Mouse (Mus musculus) embryonic facial prominence, embryonic 15.5 days (tissue): ENCODE data around the gene Pgls. TPM values are rescaled to one million over a fixed set of nuclear protein-coding genes. Genes with fewer than 3 reads are reported as not detected.

ENCODE experiments used
- ATAC-seq: fragments of 200-750 bp; cut with Nextera tagmentation; 2 replicates; pipeline ENCODE4 v1.8.0; 2017; ENCODE audit warnings: low read depth, moderate TSS enrichment; ENCODE audit not compliant: insufficient number of reproducible peaks, low FRiP score, low TSS enrichment
- H3K27ac ChIP-seq: fragments of 300-500 bp; sonication (generic); replicated peaks from 2 replicates; pipeline ENCODE4 v1.5.1; 2015; ENCODE audit warnings: mild to moderate bottlenecking, inconsistent platforms
- H3K27me3 ChIP-seq: fragments of 300-500 bp; sonication (generic); 2 replicates; pipeline ENCODE4 v1.6.1; 2015; ENCODE audit warnings: inconsistent platforms
- H3K36me3 ChIP-seq: fragments of 300-500 bp; sonication (generic); 2 replicates; pipeline ENCODE4 v1.6.1; 2015; ENCODE audit warnings: mild to moderate bottlenecking, inconsistent platforms
- H3K4me1 ChIP-seq: fragments of 300-500 bp; sonication (generic); 2 replicates; pipeline ENCODE4 v1.6.1; 2015; ENCODE audit warnings: inconsistent platforms
- H3K4me2 ChIP-seq: fragments of 300-500 bp; sonication (generic); replicated peaks from 2 replicates; pipeline ENCODE4 v1.6.1; 2015; ENCODE audit warnings: mild to moderate bottlenecking, inconsistent platforms
- H3K4me3 ChIP-seq: fragments of 300-500 bp; sonication (generic); replicated peaks from 2 replicates; pipeline ENCODE4 v1.5.1; 2015; ENCODE audit warnings: mild to moderate bottlenecking, inconsistent platforms
- H3K9ac ChIP-seq: fragments of 300-500 bp; sonication (generic); 2 replicates; pipeline ENCODE4 v1.6.1; 2015; ENCODE audit warnings: inconsistent platforms
- H3K9me3 ChIP-seq: fragments of 300-500 bp; sonication (generic); replicated peaks from 2 replicates; pipeline ENCODE4 v1.6.1; 2016; ENCODE audit warnings: inconsistent platforms
- WGBS: fragments of 180-500 bp; shearing (Covaris S2); methylation state at CpG from one replicate; pipeline ENCODE4 v1.1.7; 2015; 5-methylcytosine and 5-hydroxymethylcytosine counted together
- polyA plus RNA-seq: library from polyadenylated mRNA; unstranded; fragments of >200 nt; fragmentation: Nextera tagmentation; extraction: Ambion mirVana; gene quantifications from 2 replicates; pipeline ENCODE4 v1.2.1, GENCODE M21; 2015

Pgls gene
- polyA plus RNA-seq, 1 experiment from 2014 or later, result 229 TPM

DNA sequence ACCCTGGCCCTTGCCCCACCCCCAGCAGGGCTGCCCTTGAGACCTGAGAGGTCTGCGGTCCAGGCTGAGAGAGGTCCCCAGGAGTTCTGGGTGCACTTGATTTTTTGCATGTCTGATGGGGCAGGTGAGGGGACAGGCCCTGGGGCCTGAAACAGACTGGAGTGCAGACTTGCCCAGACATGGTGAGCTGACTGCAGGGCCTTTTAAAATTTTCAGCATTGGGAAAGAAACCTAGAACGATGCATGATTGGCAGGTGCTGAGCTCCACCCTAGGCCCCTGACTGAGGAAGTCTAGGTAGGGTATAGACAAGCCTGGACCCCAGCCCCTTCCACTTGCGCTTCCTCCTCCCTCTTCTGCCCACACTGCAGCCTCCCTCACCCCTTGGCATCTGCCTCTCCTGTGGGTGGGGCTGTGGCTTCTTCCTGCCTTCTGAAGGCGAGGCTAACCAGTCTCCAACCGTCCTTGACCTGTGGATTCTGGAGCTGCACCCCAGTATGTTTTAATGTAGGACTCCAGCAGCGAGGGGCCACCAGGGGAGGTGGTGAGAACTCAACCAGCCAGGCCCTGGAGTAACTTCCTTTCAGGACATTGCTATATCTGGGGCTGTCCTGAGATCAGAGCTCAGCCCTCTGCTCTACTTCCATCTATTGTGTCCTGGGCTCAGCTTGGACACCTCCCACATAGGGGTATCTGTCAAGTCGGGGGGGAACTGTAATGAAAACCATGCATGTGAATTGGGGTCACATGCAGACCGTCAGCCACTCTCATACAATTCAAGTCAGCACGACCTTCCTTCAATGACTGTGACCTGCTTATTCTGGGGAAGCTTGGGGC, 35.5 kb downstream of the Pgls start:
- ATAC-seq, result no peak
- H3K27ac ChIP-seq, result peak overlapping the region; percentile 86
- 37% methylated on average over 9 of the region's 9 CpGs for whole genome bisulfite sequencing
- no peak overlapping the region for H3K4me2 ChIP-seq
- H3K36me3 ChIP-seq, result peaks cover 40% of the 10 kb centered on the region
- H3K9me3 ChIP-seq, result peaks cover 7% of the 10 kb centered on the region
- peaks cover 34% of the 10 kb centered on the region for H3K4me1 ChIP-seq
- peaks cover 7% of the 10 kb centered on the region for H3K27me3 ChIP-seq
- H3K4me3 ChIP-seq, result no peak overlapping the region
- no peak overlapping the region for H3K9ac ChIP-seq

GRCm38 (mm10) chr8:71628396-71629095, 36.6 kb downstream of the Pgls start:
- peak overlapping the region; percentile 54 for H3K9ac ChIP-seq
- H3K27me3 ChIP-seq, result peaks cover 7% of the 10 kb centered on the region
- peak overlapping the region; percentile 86 for H3K27ac ChIP-seq
- no peaks in the 10 kb centered on the region for H3K9me3 ChIP-seq
- 4% methylated on average over 16 of the region's 16 CpGs for WGBS
- no peak for ATAC-seq
- peaks cover 34% of the 10 kb centered on the region for H3K4me1 ChIP-seq
- peak overlapping the region; percentile 58 for H3K4me3 ChIP-seq
- peak overlapping the region; percentile 99 for H3K4me2 ChIP-seq
- H3K36me3 ChIP-seq, result peaks cover 29% of the 10 kb centered on the region

DNA sequence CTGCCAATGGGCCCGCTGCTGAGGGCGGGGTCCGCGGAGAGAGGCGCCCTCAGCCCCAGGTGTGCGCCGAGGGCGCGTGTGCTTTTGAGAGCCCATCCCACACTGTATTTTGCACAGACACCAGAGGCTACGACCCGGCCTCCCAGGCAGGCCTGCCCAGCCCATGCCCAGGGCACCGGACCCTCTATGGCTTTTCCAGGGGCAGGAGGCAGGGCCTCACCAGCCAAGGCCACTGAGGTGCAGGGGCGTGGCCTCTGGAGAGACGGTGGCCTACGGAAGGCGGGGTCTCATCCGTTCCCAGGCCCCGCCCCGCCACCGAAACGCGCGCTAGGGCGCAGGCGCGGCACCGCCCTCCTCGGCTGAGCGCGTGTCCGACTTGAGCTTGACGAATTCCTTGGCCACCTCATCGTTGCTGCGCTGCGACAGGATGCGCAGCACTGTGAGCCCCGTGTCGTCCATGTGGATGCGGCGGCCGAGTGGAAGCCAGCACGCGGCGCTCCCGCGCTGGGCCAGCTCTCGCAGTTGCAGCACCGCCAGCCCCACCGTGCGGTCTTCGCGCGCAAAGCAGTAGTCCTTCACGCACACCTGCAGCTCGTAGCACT, 37.2 kb downstream of the Pgls start:
- H3K27me3 ChIP-seq, result peaks cover 14% of the 10 kb centered on the region
- peak overlapping the region; percentile 54 for H3K9ac ChIP-seq
- H3K9me3 ChIP-seq, result no peaks in the 10 kb centered on the region
- H3K4me2 ChIP-seq, result peak overlapping the region; percentile 99
- H3K36me3 ChIP-seq, result peaks cover 22% of the 10 kb centered on the region
- WGBS, result under 1% methylated on average over 55 of the region's 55 CpGs
- H3K27ac ChIP-seq, result peak overlapping the region; percentile 86
- H3K4me3 ChIP-seq, result peak overlapping the region; percentile 58
- peak; percentile 90 for ATAC-seq
- peaks cover 39% of the 10 kb centered on the region for H3K4me1 ChIP-seq

DNA sequence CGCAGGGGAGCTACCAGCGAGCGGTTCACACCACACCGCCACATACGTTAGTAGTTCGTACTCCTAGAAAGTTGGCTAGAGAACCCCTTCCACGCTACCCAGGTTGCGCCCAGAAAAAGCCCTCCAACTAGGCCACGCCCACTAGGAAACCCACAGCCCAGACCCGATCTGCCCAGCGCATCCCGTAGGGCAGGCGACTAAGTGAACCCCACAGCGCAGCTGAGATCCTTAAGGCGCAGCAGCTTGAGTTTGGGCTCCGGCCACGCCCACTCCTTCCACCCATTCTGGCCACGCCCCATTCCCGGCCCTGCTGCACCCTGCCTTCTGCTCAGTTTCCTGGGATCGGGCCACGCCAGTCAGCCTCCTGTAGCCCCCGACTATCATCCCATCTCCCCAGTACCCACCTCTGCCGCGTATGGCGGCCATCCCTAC, 37.8 kb downstream of the Pgls start:
- H3K27me3 ChIP-seq, result peaks cover 14% of the 10 kb centered on the region
- H3K4me3 ChIP-seq, result peak overlapping the region; percentile 58
- H3K9ac ChIP-seq, result peak overlapping the region; percentile 35; the same call in 1 of the 2 replicates
- 4% methylated on average over 25 of the region's 25 CpGs for WGBS
- peaks cover 45% of the 10 kb centered on the region for H3K4me1 ChIP-seq
- H3K4me2 ChIP-seq, result peak overlapping the region; percentile 99
- ATAC-seq, result peak; percentile 5
- peak overlapping the region; percentile 86 for H3K27ac ChIP-seq
- no peaks in the 10 kb centered on the region for H3K9me3 ChIP-seq
- H3K36me3 ChIP-seq, result peaks cover 16% of the 10 kb centered on the region; the same call in 1 of the 2 replicates

- Histone ChIP-seq H3K27me3 (peaks cover 20% of the 10 kb centered on the region), H3K4me2 (no peak overlapping the region), H3K27ac (no peak overlapping the region), H3K9ac (no peak overlapping the region), H3K9me3 (no peaks in the 10 kb centered on the region), H3K4me1 (peaks cover 45% of the 10 kb centered on the region), H3K36me3 (peaks cover 8% of the 10 kb centered on the region; the same call in 1 of the 2 replicates), H3K4me3 (no peak overlapping the region)
- no peak for ATAC-seq
- 82% methylated on average over 6 of the region's 6 CpGs for WGBS
These were observed 38.8 kb downstream of the Pgls start for GRCm38 (mm10) chr8:71630761-71631160.

DNA sequence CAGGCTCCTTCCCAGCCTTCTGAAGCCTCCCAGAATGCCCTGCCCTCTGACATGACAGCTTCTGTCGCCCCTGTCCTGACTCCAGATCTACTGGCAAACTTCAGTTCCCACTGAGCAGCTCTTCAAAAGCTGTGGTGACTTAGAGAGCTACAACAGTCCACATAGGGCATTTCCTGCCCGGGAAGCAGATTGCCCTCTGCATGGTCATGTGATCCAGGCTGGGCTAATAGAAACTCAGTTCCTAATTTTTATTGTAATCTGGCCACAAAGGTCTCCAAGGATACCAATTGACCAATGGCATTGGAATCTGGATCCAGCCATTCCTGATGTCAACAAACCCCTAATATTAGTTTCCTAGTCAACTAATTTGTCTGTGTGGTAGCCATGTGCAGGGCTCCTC, 39.9 kb downstream of the Pgls start:
- WGBS, result 62% methylated on average over 2 of the region's 2 CpGs
- Histone ChIP-seq H3K9me3 (no peaks in the 10 kb centered on the region), H3K4me3 (no peak overlapping the region), H3K9ac (no peak overlapping the region), H3K27ac (no peak overlapping the region), H3K4me1 (peaks cover 44% of the 10 kb centered on the region), H3K27me3 (peaks cover 20% of the 10 kb centered on the region), H3K36me3 (no peaks in the 10 kb centered on the region), H3K4me2 (no peak overlapping the region)
- ATAC-seq, result no peak

DNA sequence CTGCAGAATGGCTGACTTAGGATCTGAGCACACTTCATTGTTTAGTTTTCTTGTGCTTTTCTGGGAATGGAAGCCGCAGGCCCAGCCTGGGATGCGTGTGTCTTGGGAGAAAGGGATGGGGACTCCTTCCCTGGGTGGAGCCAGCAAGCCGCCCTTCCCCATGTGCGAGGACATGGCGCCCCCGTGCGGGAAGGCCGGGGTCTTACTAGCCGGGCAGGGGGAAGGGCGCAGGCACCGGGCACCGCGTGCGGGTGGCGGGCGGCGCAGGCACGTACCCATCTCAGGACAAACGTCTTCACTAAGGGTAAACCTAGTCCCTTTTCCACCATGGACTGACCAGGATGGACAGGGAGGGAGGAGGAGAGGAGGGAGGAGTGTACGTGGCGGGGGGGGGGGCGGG, 41.2 kb downstream of the Pgls start:
- 7% methylated on average over 10 of the region's 22 CpGs for WGBS
- H3K4me3 ChIP-seq, result 0 out of 2 replicates have a peak overlapping the region, but pooled peaks have one; percentile 17

DNA sequence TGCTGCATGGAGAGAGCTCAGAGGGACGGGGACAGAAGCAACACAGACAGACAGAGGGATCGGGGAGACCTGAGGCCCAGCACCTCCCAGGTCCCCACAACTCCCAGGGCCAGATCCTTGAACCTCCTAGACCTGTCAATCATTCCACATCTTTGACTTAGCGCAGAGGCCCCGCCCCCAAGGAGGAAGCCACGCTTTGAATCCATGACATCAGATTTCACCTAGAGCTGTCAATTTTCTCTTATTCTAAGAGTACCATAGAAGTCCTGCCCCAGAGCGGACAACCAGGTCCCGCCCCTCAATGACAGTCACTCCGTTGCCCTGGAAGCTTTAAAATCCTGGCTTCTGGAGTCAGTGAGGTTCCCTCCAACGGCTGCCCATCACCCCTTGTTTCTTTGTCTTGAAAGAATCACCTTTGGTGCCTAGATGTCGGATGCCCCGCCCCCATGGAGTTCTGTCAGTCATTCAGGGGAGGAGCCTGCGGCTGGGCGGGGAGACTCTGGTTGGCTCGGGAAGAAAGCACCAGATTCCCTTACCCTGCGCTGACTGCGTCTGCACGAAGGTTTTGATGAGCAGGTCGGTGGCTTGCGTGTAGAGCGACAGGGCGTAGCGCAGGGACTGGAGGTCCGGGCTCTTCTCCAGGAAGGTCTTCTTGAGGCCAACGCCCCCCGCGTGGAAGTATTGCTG, 42.1 kb downstream of the Pgls start:
- peak overlapping the region; percentile 47 for H3K4me2 ChIP-seq
- peak overlapping the region; percentile 10 for H3K4me3 ChIP-seq
- peaks cover 20% of the 10 kb centered on the region for H3K27me3 ChIP-seq
- H3K9me3 ChIP-seq, result no peaks in the 10 kb centered on the region
- WGBS, result 2% methylated on average over 26 of the region's 26 CpGs
- peaks cover 22% of the 10 kb centered on the region for H3K4me1 ChIP-seq
- H3K27ac ChIP-seq, result no peak overlapping the region
- no peak overlapping the region for H3K9ac ChIP-seq
- H3K36me3 ChIP-seq, result no peaks in the 10 kb centered on the region
- ATAC-seq, result no peak

More for the DNA sequence above, 41.2 kb downstream of the Pgls start:
- H3K4me2 ChIP-seq, result peak overlapping the region; percentile 47
- ATAC-seq, result no peak
- H3K4me1 ChIP-seq, result peaks cover 32% of the 10 kb centered on the region
- H3K36me3 ChIP-seq, result no peaks in the 10 kb centered on the region
- peaks cover 20% of the 10 kb centered on the region for H3K27me3 ChIP-seq
- H3K27ac ChIP-seq, result no peak overlapping the region
- H3K9ac ChIP-seq, result no peak overlapping the region
- H3K9me3 ChIP-seq, result no peaks in the 10 kb centered on the region

GRCm38 (mm10) chr8:71637149-71638095, 45.4 kb downstream of the Pgls start:
- Histone ChIP-seq H3K4me2 (no peak overlapping the region), H3K9ac (no peak overlapping the region), H3K9me3 (no peaks in the 10 kb centered on the region), H3K4me3 (no peak overlapping the region), H3K4me1 (peaks cover 11% of the 10 kb centered on the region), H3K27me3 (peaks cover 13% of the 10 kb centered on the region), H3K27ac (no peak overlapping the region), H3K36me3 (no peaks in the 10 kb centered on the region)
- ATAC-seq, result no peak
- WGBS, result 64% methylated on average over 8 of the region's 8 CpGs

DNA sequence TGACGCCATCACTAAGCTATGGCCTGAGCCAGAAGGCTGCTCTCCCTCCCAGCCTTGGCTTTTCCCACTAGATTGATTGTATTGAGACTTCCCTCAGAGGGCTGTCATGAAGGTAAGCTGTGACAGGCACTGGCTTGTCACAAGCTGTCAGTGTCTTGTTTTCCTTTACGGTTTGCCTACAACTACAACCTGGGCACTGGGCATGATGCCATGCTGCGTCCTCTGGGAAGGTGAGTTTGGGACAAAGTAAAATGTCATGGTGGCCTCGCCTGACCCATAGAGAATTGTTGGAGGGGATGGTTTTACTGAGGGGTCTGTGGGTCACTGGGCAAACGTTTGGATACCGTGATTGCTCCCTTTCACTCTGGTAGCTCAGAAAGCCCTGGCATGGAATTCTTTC, 46.3 kb downstream of the Pgls start:
- Histone ChIP-seq H3K9ac (no peak overlapping the region), H3K4me3 (no peak overlapping the region), H3K4me2 (no peak overlapping the region), H3K27me3 (peaks cover 13% of the 10 kb centered on the region), H3K36me3 (no peaks in the 10 kb centered on the region), H3K27ac (no peak overlapping the region), H3K4me1 (peaks cover 11% of the 10 kb centered on the region), H3K9me3 (no peaks in the 10 kb centered on the region)
- no peak for ATAC-seq
- 67% methylated on average over 6 of the region's 6 CpGs for WGBS
